Mouse (Mus musculus): Measurements from ENCODE around the gene Pilra.

Pilra gene

GRCm38 (mm10) chr5:137778635-137779034 is 57.4 kb downstream of the Pilra start, which contains the start of gene Ppp1r35:
TSS of gene Ppp1r35 (plus strand) at chr5:137778849.
- DNase-seq (ENCODE audit: low spot score): peak; percentile 96

DNA sequence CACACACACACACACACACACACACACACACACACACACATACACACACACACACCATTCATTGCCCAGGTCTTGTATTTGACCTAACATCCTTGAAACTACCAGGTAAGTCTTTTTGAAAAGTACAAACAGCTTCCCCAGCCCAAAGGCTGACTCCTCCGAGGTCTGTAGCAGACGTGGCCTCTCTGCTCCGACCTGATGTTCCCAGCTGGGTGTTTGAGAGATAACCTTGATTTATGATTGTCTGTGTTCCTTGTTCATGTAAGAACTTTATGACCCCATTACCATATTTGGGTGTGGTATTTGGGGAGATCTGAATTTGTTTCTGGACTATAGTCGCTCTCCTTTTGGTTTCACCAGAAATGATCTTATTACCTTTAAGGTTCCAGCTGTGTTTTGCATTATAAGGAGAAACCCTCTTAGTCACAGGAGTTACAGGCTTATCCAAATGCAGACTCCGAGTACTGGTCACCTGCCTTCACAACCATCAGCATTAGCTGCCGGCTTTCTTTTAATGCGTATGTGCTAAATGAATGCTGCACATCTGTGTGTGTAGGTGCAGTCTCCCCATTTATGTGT is 58.7 kb downstream of the Pilra start:
- no peak for DNase-seq (ENCODE audit: low spot score)

DNA sequence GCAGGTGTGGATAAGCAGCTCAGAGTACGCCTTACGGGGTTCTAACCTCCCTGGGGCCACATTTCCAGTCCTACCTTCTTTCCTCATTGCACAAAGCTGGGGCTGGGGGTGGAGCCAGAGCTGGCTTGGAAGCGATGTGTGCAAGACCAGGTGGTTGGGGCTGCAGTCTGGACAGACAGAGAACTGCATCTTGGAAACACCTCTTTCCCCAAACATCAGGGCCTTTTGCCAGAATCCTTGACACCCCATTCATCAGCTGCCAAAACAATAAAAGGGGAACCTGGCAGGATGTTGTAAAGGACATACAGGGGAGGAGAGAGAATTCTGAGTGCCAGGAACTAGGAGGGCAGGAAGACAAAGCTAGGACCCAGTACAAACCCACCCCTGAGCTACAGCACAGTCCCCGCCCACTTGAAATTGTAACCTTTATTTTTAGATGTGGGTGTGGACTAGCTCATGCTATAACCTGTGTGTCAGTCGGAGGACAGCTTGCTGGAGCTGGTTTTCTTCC is 59.6 kb downstream of the Pilra start:
- no peak for DNase-seq (ENCODE audit: low spot score)

- no peak for DNase-seq (ENCODE audit: low spot score)
Measured at GRCm38 (mm10) chr5:137775587-137776290, 60.3 kb downstream of the Pilra start.

DNA sequence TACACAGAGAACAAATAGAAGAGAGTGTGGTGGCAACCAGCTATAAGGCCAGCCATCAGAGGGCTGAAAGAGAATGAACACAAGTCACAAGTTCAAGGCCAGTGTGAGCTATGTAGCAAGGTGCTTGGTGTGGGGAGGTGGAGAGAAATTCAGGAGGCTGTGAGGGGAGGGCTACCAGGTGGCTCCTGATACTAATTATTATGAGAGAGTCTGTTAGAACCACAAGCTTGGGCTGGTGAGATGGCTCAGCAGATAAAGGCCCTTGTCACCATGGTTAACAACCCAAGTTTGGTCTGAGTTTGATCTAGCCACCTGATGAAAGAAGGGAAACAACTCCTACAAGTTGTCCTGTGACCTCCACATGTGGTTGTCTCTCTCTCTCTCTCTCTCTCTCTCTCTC is 63.3 kb downstream of the Pilra start:
- no peak for DNase-seq (ENCODE audit: low spot score)
